Mouse (Mus musculus) cerebellum, postnatal 10 days (tissue): ENCODE results near the gene Cxcl14.
A peak's percentile ranks its signal among the peaks of the same experiment; 100 is the strongest.

Source experiments
- DNase-seq, 2 experiments: peaks; one replicate each; pipeline ENCODE4 v3.0.0; 2021; ENCODE audit warnings: mixed read lengths in 2 of 2

Gene Cxcl14

DNA sequence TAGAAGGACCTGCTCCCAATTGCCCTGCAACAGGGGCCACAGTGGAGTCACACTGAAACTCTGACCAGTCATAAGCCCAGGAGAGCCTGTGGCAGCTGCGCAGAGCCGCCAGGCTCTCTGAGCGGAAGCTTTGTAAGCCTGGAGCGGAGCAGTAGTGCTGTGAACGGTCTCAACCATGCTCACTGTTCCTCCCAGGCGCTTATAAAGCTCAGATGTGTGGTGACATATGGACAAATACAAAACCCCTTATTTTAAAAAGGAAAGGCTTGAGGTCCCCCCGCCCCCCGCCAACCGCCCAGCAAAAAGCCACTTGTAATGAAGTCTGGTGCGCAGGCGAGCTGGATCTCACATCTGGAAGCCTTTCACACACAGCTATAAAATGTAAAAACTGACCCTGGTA lies 7.1 kb downstream of the Cxcl14 start:
- no peak for DNase-seq

DNA sequence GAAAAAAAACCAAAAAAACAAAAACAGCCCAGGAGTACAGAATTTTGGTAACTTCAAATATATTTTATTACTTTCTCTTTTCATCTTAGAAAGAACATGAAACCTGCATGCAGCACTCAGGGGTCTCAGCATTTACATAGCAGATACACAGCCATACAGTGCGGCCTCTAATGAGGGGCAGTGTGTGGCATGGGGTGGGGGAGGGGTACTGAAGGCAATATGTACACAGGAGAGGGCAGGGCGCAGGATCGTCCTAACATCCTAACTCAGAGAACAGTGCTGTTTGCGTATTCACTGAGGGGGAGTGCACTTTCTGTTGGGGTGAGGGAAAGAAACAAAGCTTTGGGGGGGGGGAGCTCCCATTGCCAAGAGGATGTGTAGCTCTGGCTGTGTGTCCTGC lies 7.8 kb downstream of the Cxcl14 start:
- no peak for DNase-seq

DNA sequence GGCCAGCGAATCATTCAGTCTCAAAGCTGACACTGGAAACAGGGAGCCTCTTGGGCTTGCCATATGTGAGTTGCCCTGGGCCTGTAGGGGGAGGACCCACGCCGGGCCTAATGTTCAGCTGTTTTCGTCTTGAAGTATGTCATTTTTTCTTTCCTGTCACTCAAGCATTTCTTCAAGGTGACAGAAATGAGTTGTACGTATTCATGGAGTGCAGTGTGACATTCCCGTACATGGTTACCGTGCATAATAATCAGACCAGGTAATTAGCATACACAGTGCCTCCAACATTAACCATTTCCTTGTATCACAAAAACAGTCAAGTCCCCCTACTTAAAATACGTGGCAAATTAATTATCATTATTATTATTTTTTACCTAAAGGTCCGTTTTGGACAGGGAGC lies 9.3 kb downstream of the Cxcl14 start:
- no peak for DNase-seq

DNA sequence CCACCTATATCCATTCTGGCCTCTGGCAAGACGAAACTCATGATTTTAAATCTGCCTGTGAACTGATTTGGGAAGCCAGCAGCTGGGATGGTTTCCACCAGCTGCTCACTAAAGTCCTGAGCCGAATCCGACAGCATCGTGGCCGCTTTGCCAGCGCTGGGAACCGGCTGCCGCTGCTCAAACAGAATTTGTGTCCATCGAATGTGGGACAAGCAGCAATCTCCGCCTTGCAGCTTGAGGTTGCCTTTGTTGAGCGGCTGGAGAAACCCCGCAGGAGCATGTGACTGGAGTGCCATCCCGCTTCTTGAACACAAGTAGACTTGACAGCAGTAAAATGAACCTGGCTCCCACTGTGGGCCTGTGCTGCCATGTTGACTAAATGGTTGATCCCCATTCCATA lies 13.0 kb downstream of the Cxcl14 start:
- DNase-seq: peak; percentile 44 to 55

DNA sequence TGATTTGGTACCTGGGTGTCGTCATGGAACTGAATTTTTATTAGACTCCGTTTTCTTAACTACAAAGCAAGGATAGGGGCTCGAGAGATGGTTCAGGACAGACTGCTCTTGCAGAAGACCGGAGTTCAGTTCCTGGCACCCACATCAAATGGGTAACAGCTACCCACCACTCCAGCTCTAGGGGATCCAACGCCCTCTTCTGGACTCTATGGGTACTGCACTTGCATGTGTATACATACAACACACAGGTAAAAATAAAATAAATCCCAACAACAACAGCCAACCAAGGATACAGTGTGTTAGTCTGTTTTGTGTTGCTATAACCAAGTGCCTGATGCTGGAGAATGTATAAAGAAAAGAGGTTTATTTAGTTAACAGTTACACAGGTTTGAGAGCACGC lies 16.0 kb downstream of the Cxcl14 start:
- peak; percentile 31 to 42 for DNase-seq

DNA sequence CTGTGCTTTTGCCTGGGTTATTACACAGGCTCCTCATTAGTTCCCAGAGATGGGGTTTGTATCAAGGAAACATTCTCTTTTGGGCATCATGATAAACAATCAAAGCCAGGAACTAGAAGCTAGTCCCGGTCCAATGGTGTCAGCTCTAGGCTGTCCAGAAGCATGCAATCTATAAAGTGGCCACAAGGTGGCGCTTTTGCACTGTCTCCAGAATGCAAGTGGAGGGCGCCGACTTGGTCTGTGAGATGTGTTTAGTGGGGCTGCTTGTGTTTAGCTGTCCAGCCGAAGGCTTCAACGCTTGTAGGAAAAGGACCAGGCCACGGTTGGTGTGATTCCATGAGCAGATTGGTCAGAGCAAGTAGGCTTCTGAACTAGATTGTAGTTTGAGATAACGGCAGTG lies 16.9 kb downstream of the Cxcl14 start:
- DNase-seq: peak; percentile 93 to 96

DNA sequence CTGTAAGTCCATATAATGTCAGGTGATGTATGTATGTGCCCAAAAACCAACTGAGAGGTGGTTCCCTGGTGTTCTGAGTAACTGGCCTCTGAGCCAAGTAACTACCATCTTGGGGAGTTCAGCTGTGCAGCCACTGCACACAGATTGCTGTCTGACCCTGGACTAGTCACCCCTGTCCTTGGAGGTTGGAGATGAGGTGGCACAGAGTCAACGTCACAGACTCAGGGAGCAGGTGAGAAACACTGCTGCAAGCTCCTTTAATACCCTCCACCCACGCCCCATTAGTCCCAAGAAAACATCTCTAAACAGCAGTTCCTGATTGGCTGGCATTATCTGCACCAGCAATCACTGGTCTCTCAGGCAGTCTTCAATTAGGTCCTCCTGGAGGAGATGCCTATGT lies 21.2 kb downstream of the Cxcl14 start:
- DNase-seq: no peak

DNA sequence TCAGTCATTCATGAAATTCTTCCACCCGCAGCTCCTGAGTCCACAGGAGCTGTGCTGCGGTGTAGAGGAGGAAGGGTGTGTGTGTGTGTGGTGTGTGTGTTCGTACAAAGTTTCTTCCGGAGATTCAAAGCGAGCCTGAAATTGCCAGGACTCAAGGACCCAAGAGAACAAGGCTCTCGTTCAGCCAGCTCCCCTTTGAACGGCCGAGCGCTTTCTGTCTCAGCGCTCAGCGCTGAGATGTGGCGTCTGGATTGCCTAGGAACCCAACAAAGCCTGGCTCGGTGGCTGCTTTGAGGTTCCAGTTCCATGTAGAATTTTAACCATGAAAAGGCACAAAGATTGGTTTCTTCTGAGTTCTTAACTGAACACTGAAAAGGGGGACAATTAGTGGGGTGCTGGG lies 26.2 kb downstream of the Cxcl14 start:
- DNase-seq: no peak

DNA sequence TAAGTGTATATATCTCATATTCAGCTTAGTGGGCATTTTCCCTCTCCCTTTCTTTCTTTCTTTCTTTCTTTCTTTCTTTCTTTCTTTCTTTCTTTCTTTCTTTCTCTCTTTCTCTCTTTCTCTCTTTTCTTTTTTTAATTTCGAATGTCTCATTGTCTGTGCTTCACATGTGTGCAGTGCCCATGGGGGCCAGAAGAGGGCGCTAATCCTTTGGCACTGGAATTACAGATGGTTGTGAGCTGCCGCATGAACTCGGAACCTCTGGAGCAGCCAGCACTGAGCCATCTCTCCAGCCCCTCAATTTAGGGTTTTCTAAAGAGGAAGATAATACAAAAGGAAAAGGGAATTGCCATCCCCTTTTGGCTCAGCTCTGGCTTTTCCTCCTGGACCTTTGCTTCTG lies 29.0 kb downstream of the Cxcl14 start:
- DNase-seq: peak in 1 of 2 experiments; percentile 53

DNA sequence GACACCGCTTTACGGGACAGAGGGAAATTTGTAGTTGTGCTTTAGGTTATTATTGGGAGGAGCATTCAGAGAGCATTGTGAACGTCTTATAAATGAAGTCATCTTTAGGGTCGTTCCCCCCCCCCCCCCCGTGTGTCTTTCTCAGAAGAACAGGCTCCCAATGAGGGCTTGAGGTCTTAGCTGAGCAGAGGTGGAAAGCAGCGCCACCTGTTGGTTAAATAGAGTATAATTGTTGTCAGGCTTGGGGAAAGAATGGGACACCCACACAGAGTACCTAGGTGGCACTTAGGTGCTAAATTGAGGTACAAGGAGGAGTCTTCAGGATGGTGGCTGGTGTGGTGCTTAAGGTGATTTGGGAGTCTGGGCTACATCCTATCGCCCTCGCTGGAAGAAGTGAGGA lies 29.9 kb downstream of the Cxcl14 start:
- peak; percentile 65 to 77 for DNase-seq

DNA sequence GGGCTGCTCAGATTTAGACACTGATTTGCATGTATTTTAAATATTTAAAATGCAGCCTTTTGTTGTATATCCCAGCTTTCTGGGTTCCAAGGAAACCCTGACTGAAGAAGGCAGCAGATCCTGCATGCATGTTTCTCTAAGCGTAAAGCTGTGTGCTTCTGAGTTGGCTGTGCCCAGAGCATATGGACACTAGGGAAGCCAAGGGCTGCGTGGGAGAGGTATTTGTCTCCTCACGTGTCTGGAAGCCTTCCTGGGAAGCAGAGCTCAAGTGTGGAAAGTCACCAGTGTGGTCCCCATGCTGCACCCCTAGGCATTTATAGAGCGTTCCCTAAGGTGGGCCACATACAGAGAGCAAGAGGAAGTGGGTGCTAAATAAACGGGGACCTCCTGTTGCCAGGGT lies 30.7 kb downstream of the Cxcl14 start:
- DNase-seq: peak; percentile 37 to 50

DNA sequence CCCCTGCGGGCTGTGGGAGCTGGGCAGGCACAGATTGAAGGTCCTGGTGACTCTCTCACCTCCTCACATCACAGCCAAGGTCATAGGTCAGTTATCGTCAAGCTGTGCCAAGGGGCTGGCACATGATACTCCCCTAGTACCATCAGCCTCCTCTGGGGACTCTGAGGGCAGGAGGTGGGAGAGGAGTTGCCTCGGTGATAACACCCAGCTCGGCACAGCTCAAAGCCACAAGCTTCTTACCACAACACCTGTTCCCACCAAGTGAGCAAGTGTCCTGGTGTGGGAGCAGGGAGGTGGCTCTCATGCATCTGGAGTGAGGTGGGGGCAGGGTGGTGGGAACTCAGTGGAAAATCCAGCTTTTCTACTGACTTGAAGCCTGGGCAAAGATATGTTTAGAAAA lies 34.1 kb downstream of the Cxcl14 start:
- DNase-seq: no peak

DNA sequence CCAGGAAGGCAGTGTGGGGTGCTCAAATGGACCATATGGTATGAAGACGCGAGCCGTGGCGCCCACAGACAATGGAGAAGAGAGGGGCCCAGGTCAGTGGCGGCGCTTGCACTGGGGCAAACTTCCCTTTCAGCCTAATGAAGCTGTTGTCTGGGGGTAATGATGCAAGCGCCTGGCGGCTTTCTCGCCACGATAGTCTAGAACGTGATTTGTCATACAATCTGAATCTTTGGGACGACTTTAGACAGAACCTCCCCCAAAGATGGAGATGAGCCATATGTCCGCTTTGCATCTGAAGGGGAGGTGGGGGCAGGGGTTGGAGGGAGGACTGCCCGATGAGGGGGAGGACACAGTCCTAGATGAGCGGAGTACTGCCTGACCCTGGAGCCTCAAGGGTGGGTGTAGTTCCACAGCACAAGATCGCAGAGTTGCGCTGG lies 36.0 kb downstream of the Cxcl14 start:
- DNase-seq: no peak

DNA sequence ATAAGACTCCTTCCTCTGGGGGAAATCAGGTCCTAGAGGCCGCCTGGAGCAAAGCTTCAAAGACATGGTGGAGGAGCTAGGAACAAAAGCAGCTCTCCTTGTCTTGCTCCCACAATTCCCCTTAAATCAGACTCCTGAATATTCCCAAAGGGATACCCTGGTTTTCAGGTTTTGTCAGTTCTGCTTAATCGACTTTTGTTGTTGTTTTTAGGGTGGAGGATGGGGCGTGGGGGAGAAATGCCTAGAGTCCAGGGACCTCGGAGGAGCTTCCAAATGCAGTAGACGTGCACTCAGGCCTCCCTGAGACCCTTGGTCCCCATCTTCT lies 36.5 kb downstream of the Cxcl14 start:
- DNase-seq: no peak

DNA sequence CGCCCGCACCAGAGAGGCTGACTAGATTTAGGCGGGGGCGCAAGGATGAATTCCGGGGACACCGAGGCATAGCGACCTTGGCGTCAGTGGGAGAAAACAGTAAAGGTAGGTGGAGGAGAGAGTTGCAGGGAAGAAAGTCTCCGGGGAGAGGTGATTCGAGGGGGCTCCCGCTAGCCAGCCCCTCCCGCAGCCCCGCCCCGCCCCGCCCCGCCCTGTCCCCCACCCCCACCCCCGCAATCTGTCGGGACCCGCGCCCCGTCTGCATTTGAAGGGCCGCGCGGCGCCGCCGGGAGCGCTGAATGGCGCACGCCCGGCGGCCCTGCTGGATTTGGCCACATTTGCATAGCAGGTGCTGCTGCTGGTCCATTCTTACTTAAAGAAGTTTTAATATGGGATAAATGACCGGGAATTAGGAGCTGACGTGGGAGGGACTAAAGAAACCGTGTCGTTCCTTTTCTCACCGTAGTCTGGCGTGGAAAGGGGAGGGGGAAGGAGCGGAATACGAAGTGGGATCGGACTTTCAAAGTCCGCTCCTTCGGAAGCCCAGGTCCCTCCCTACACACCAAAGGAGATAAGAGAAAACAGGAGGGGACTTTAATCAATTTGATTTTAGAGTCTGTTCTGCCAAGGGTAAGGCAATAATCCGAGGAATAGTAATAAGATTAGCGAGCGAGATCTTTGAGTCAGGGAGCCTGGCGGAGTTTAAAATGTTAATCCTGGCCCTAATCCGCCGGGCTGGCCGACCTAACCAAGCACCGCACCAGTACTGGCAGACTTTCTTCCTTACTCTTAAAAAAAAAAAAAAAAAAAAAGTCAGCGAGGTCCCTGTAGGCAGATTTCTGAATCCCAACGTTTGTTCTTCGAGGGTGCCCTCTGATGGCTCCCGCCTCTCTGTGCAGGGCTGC lies 37.1 kb downstream of the Cxcl14 start:
- peak in 1 of 2 experiments; percentile 42 for DNase-seq

DNA sequence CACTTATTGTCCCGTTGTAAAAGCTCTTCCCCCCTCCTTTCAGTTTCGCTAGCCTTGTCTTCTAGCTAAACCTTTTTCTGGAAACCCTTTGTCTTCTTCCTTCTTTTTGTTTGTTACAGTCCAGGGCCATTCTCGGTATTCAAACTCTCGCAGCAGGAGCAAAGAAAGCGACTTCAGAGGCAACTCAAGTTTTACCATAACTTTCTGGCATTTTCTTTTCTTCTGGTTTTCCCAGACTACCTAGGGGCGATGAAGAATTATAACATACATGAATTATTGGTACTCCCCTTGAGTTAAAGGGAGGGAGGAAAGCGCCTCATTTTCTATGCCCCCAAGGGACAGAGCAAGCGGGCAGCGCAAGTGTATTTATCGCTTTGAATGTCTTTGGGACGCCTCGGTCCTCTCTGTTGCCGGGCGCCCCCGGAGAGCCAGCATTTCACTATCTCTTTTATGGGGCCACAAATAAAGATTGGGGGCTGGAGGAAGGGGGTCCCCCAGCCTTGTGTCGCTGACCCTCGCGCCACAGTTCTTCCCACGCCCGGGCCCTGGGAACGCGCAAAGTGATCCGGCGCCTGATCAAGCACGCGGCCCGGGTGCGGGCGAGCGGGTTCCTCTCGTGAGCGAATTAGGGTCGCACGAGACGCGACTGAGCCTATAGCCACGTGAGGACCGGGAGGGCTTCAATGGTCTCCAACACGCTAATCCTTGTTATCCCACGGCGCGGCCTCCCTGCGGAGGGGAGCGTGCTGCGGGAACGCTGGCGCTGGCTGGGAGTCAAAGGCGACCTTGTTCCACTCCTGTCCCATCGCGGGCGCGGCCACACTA lies 37.9 kb downstream of the Cxcl14 start:
- peak; percentile 33 to 35 for DNase-seq

DNA sequence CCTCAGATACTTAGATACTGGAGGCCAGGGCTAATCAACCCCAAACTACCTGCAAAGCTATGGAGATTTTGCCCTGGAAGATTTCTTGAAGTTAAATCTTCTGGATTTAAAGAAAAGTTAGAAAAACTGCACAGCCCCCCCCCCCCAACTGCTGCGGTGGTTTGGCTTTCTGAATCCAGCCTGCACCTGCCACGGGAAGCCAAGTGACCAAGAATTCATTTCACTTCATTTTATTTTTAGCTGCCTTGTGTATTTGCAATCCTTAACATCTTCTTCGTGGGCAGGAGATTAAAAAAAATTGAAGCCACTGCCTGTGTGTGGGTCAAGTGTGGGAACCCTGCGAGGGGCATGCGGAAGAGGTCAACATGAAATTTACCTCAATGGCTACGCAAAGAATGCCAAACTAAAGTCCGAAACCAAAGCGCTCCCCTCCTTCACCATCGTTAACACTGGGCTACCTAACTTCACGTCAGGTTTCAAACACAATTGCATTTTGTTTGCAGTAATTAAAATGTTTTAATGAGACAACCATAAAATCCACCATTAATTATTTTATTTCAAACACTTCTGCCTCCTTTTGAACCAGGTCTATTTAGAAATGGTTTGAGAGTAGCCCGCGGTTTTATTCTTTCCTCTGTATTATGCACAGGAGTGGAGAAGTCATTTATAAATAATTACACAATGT lies 38.7 kb downstream of the Cxcl14 start:
- DNase-seq: no peak

DNA sequence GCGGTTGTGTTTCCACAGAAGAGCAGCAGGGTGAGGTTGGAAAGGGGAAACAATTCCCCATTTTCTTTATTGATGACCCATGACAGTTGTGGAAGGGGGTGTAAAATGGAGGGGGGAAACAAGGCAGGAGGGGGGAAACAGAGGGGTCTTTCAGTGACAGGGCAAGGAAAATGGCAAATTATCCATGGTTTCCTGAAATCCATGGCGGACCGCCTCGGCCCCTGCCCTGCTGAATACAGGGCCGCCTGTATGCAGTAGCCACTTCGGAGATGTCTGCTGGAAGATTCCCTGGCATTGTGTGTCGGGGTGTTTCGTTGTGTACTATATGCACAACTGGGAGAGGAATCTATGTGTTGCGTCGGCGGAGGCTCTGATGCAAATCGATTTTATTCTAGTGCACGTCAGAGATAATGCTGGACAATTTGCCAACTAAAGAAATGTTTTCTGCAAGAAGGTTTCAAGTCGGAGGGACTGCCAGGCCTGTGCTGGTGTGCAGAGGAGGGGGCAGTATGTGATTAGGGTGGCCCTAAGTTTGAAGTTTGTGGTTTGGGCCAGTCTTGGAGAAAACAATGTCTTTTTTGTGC lies 39.5 kb downstream of the Cxcl14 start:
- no peak for DNase-seq

DNA sequence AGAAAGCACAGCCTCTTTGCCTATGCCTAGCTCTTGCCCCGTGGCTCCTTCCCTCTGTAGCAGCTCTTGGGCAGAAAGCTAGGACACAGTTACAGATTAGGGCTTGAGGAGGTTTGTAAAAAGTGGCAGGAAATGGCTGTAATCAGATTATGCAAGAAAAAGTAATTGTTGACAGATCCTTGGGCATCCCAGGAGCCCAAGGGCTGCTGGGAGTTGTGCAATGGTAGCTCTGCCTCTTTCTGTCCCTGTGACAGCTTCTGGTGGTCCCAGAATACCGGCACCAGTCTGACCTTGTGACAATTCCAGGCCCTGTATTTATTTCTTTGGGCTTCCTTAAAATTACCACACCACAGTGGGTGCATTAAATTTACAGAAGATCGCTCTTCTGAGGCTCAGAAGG lies 43.0 kb downstream of the Cxcl14 start:
- DNase-seq: no peak

DNA sequence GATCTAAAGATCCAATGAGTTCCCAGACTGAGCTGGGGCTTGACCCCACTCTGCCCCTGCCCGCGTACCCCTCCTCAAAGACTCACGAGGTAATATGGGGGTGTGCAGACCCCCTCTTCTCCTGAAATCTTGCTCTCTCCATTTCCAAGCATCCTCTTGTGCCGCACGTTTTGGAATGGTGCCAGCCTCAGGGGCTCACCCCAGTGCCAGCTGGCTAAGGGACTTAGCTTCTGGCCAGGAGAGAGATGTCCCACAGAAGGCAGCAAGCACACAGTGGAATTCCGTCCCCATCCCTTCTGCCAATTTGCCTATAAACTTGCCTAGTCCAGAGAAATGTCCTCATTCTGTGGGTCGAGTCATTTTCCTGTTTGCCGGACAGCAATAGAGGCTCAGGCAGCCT lies 43.6 kb downstream of the Cxcl14 start:
- peak; percentile 79 to 85 for DNase-seq

DNA sequence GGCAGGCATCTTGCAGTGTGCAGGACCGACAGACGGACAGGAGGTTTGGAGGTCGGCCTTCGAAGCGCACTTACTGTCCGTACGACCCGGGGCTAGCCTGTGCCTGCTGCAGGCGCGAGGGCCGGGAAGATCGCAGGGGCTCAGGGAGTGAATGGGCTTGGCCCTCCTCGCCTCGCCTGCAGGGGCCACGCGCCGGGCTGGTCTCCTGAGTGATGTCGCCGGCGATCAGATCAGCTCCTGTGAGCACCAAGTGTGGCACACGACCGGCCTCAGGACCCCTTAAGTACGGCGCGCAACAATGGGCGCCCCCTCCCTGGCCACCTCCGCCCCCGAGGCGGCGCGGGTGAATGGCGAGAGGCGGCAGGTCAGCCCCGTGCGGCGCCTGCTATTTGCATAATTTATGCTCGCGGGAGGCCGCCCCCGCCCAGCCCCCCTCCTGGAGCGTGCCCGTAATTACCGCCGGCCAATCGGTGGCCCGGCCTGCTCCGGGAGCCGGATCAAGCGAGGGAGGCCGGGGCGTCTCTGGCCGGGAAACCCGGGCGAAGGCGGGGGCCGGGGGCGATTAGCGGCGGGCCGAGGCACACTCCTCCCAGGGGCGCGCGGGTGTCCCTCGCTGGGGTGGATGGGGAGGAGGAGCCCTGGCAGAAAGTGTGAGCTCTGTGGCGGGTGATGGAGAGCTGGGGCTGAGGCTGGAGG lies 44.3 kb downstream of the Cxcl14 start, which contains the start of gene Neurog1:
Gene Neurog1, minus strand, starts transcription at position 240 of the 696 bp plus-strand sequence.
- peak; percentile 58 to 66 for DNase-seq
